Mouse (Mus musculus) limb, embryonic 14.5 days (tissue): ENCODE results near the gene Il3. TPM values are rescaled to one million over a fixed set of nuclear protein-coding genes. Genes with fewer than 3 reads are reported as not detected.

Source experiments
- ATAC-seq: fragments of 200-750 bp; cut with Nextera tagmentation; 2 replicates; pipeline ENCODE4 v1.8.0; 2017; ENCODE audit warnings: low read depth, moderate number of reproducible peaks, moderate TSS enrichment; ENCODE audit not compliant: low FRiP score
- DNase-seq: peaks from one replicate; pipeline ENCODE4 v3.0.0-alpha.2; 2015; ENCODE audit warnings: low spot score
- H3K27ac ChIP-seq: fragments of 300-500 bp; sonication (generic); replicated peaks from 2 replicates; pipeline ENCODE4 v1.5.1; 2014; ENCODE audit warnings: low read depth, mild to moderate bottlenecking, low read length, moderate library complexity, mixed read lengths
- H3K27me3 ChIP-seq: fragments of 300-500 bp; sonication (generic); 2 replicates; pipeline ENCODE4 v1.6.1; 2014; ENCODE audit warnings: low read length, mixed read lengths; ENCODE audit not compliant: control insufficient read depth, insufficient read depth
- H3K36me3 ChIP-seq: fragments of 300-500 bp; sonication (generic); 2 replicates; pipeline ENCODE4 v1.6.1; 2014; ENCODE audit warnings: mild to moderate bottlenecking, low read length, moderate library complexity, mixed read lengths; ENCODE audit not compliant: control insufficient read depth, insufficient read depth
- H3K4me1 ChIP-seq: fragments of 300-500 bp; sonication (generic); 2 replicates; pipeline ENCODE4 v1.6.1; 2014; ENCODE audit warnings: antibody characterized with exemption, low read length, mixed read lengths; ENCODE audit not compliant: control insufficient read depth, insufficient read depth
- H3K4me2 ChIP-seq: fragments of 300-500 bp; sonication (generic); replicated peaks from 2 replicates; pipeline ENCODE4 v1.6.1; 2014; ENCODE audit warnings: low read depth, mild to moderate bottlenecking, low read length, moderate library complexity; ENCODE audit not compliant: severe bottlenecking
- H3K4me3 ChIP-seq: fragments of 300-500 bp; sonication (generic); replicated peaks from 2 replicates; pipeline ENCODE4 v1.5.1; 2014; ENCODE audit warnings: low read length
- H3K9ac ChIP-seq: fragments of 300-500 bp; sonication (generic); 2 replicates; pipeline ENCODE4 v1.6.1; 2014; ENCODE audit warnings: mild to moderate bottlenecking, low read depth, low read length, moderate library complexity; ENCODE audit not compliant: severe bottlenecking
- H3K9me3 ChIP-seq: fragments of 300-500 bp; sonication (generic); 2 replicates; pipeline ENCODE4 v1.6.1; 2016; ENCODE audit warnings: low read length; ENCODE audit not compliant: control insufficient read depth
- POLR2A ChIP-seq: fragments of 200-500 bp; IDR thresholded peaks from 2 replicates; pipeline ENCODE4 v1.8.0; 2012; ENCODE audit warnings: inconsistent platforms, mild to moderate bottlenecking, moderate library complexity, borderline replicate concordance; ENCODE audit not compliant: insufficient read depth, insufficient read length; ENCODE audit errors: extremely low read depth
- WGBS: fragments of 180-500 bp; shearing (Covaris S2); extraction: QIAGEN DNeasy Blood & Tissue Kit; methylation state at CpG from one replicate; pipeline ENCODE4 v1.1.7; 2014; 5-methylcytosine and 5-hydroxymethylcytosine counted together
- polyA plus RNA-seq, 2 experiments: library from polyadenylated mRNA; depleted of rRNA in 1 of 2; stranded (reverse) in 1 of 2; unstranded in 1 of 2; fragments of >200 nt; fragmentation: Nextera tagmentation in 1 of 2; extraction: Ambion mirVana in 1 of 2; gene quantifications; 2 replicates each; pipeline versions ENCODE4 v1.2.1 to v1.2.3; 2012 to 2014

The Il3 gene
- not detected in 2 replicates for polyA plus RNA-seq (2012; rRNA removed)
- polyA plus RNA-seq (2014; fragmentation: Nextera tagmentation; extraction: Ambion mirVana) = not detected in 2 replicates

DNA sequence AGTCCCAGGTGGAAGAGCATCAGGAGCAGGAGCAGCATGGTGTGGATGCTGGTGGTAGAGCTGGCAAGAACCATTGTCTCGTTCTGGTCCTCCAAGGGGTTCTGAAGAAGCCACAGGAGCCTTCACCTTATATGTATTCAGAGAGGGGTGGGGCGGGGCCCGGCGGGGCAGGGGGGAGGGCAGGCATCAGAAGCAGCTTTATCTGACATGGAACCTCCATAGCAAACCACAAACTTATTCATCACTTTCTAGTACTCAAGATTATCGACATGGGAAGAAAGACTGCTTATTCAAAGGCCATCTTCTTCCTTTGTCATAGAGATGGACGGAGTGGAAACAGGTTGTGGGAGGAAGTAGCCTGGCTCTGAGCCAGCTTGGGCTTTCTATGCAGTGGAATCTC, at the start of gene Il3:
Gene Il3 (minus strand): TSS at position 101 of the 400 bp plus-strand sequence.
- no peak for ATAC-seq
- 74% methylated on average over 6 of the region's 6 CpGs for WGBS
- no peak for TF ChIP-seq POLR2A

DNA sequence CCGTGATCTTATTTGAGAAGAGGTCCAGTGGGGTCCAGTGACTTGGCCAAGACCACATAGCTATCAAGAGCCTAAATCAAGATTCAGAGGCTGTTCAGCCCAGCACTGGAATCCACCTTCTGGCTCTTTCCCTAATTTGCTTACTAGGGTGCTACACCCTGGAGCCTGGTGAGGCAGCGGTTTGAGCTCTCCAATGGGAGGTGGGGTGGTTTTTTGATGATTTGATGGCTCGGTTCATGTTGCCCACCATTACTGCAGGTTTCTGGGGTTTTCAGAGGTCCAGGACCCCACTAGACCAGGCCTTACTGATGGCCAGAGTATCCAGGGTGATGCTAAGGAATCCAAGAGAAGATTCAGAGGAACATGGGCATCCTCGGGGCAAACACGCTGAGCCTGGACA, 48.3 kb upstream of the Il3 start:
- no peak overlapping the region for H3K4me3 ChIP-seq
- WGBS = 83% methylated on average over 5 of the region's 5 CpGs
- no peaks in the 10 kb centered on the region for H3K9me3 ChIP-seq
- no peaks in the 10 kb centered on the region for H3K36me3 ChIP-seq
- H3K27ac ChIP-seq = no peak overlapping the region
- no peak for DNase-seq
- H3K4me1 ChIP-seq = peaks cover 4% of the 10 kb centered on the region
- ATAC-seq = no peak
- H3K27me3 ChIP-seq = no peaks in the 10 kb centered on the region
- no peak for TF ChIP-seq POLR2A
- no peak overlapping the region for H3K4me2 ChIP-seq
- H3K9ac ChIP-seq = no peak overlapping the region

More for the DNA sequence above, at the start of gene Il3:
- Histone ChIP-seq H3K27ac (no peak within 1 kb of the TSS), H3K4me2 (no peak within 1 kb of the TSS), H3K9ac (no peak within 1 kb of the TSS), H3K27me3 (no peaks in the 10 kb centered on the region), H3K36me3 (no peaks in the 10 kb centered on the region), H3K4me1 (no peaks in the 10 kb centered on the region), H3K9me3 (no peaks in the 10 kb centered on the region), H3K4me3 (no peak within 1 kb of the TSS)
- no peak for DNase-seq

DNA sequence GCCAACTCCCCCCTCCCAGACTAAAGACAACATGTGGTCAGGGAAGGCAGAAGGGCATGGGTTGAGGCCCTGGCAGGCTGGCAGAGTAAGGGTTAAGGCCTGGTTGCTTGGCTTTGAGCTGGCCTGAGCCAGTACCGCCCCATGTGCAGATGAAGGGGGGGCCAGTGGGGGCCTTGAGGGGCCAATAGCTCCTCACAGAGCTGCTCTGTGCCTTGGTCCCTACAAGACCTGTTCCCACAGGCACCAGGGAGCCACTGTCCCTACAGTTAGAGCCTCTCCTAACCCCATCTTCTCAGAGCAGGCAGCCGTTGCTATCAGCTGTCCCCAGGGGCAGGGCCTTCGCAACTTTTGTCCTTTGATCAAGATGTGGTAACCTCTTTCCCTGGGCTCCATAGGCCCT, 47.7 kb upstream of the Il3 start:
- ATAC-seq (no peak), DNase-seq (no peak)

DNA sequence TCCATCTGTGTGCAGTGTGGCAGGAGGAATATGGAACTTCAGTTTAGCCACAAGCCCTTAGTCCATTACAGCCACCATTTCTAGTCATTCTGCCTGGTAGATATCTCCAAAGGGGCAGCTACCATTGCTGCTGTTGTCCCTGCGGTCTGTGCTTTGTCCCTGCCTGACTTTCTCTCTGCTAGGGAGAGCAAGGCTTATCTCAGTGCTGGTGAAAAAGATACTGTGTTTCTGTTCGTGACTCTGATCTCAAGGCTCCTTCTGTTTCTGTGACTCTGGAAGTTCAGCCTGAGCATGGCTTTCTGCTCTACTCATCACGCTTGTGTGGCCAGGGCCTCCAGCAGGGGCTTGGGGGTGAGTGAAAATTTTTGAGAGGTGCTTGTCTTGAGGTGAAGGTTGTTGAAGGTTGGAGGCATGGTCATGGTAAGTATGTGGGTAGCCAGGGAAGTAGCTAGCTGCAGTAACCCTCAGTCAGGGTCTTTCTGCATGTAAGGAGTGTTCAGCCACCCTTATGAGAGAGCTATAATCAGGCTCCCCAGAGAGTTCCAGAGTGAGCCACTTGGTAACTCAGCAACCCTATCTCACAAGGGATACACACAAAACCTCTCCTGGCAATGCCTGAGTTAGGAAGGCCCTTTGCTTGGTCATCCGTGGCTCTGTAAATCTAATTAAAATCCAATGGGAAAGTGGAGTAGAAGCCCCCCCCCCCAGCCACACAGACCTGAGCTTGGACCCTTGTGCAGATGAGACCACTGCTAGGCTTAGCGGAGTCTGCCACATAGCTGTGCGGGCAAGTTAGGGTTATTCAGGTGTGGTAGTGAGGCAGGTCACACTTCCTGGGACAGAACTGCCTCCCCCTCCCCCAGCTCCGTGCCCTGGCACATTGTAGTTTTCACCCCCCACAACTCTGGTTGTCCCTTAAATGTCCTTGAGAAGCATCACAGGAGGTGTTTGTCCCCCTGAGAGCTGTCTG, 46.6 kb upstream of the Il3 start:
- H3K9ac ChIP-seq = no peak overlapping the region
- no peak for DNase-seq
- no peak overlapping the region for H3K27ac ChIP-seq
- no peak overlapping the region for H3K4me2 ChIP-seq
- no peak for ATAC-seq
- TF ChIP-seq POLR2A = no peak
- WGBS = 79% methylated on average over 7 of the region's 7 CpGs
- H3K27me3 ChIP-seq = no peaks in the 10 kb centered on the region
- H3K4me1 ChIP-seq = peaks cover 4% of the 10 kb centered on the region
- no peaks in the 10 kb centered on the region for H3K36me3 ChIP-seq
- no peaks in the 10 kb centered on the region for H3K9me3 ChIP-seq
- H3K4me3 ChIP-seq = no peak overlapping the region

More for the DNA sequence above, 47.7 kb upstream of the Il3 start:
- no peak for TF ChIP-seq POLR2A
- Histone ChIP-seq H3K9ac (no peak overlapping the region), H3K4me2 (no peak overlapping the region), H3K9me3 (no peaks in the 10 kb centered on the region), H3K27me3 (no peaks in the 10 kb centered on the region), H3K4me1 (peaks cover 4% of the 10 kb centered on the region), H3K36me3 (no peaks in the 10 kb centered on the region), H3K27ac (no peak overlapping the region), H3K4me3 (no peak overlapping the region)
- WGBS = 17% methylated on average over 3 of the region's 3 CpGs

DNA sequence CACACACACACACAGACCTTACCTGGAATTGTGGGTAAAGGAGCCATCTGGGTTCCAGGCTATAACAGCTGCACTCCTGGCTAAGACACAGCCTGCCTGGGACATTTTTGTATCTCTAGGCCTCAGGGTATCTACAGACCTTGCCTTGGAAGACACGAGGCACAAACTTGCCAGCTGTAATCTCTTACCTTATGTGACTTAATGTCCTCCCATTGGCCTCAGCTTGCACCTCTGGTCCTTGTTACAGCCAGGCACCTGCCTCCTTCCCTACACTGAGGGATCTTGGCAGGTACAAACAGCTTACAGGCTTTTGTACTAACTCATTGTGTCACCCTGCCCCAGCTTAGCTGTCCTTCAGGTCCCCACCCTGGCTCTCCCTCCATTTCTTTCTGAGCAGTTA, 45.5 kb upstream of the Il3 start:
- Histone ChIP-seq H3K27ac (no peak overlapping the region), H3K9me3 (no peaks in the 10 kb centered on the region), H3K27me3 (no peaks in the 10 kb centered on the region), H3K4me2 (no peak overlapping the region), H3K36me3 (no peaks in the 10 kb centered on the region), H3K4me3 (no peak overlapping the region), H3K9ac (no peak overlapping the region), H3K4me1 (peaks cover 4% of the 10 kb centered on the region)
- no peak for TF ChIP-seq POLR2A
- WGBS = 39% methylated on average over 1 of the region's 1 CpGs
- no peak for ATAC-seq
- DNase-seq = no peak
